Mouse (Mus musculus) kidney, postnatal 25 days (tissue): ENCODE measurements around the gene Phex.

Experiments
- DNase-seq, 2 experiments: peaks; one replicate each; pipeline ENCODE4 v3.0.0; 2021; ENCODE audit warnings: mixed read lengths in 2 of 2

The Phex gene

GRCm38 (mm10) chrX:157306796-157307405 is 108.2 kb downstream of the Phex start:
- no peak for DNase-seq

GRCm38 (mm10) chrX:157305852-157306232 is 109.3 kb downstream of the Phex start:
- DNase-seq = no peak

GRCm38 (mm10) chrX:157305193-157305851 is 109.8 kb downstream of the Phex start:
- DNase-seq = no peak

GRCm38 (mm10) chrX:157292411-157292810 is 122.7 kb downstream of the Phex start:
- no peak for DNase-seq

GRCm38 (mm10) chrX:157276581-157276980 is 138.5 kb downstream of the Phex start:
- DNase-seq = no peak

- DNase-seq = no peak
Observed at GRCm38 (mm10) chrX:157273291-157273690, 141.8 kb downstream of the Phex start.

GRCm38 (mm10) chrX:157271609-157272008 is 143.5 kb downstream of the Phex start:
- DNase-seq = no peak

- DNase-seq = no peak
Observed at GRCm38 (mm10) chrX:157269726-157270305, 145.3 kb downstream of the Phex start.

GRCm38 (mm10) chrX:157268141-157268540 is 147.0 kb downstream of the Phex start:
- no peak for DNase-seq

- DNase-seq = no peak
Observed at GRCm38 (mm10) chrX:157202736-157203135, 212.4 kb downstream of the Phex start.

GRCm38 (mm10) chrX:157184167-157184566 is 230.9 kb downstream of the Phex start:
- no peak for DNase-seq

- DNase-seq = no peak
Observed at GRCm38 (mm10) chrX:157180845-157181244, 234.3 kb downstream of the Phex start.

- DNase-seq = no peak
Observed at GRCm38 (mm10) chrX:157164142-157164541, 251.0 kb downstream of the Phex start.

GRCm38 (mm10) chrX:157163394-157163793 is 251.7 kb downstream of the Phex start:
- no peak for DNase-seq

- DNase-seq = no peak
Observed at GRCm38 (mm10) chrX:157144675-157145074, 270.4 kb downstream of the Phex start.

GRCm38 (mm10) chrX:157139601-157140000 is 275.5 kb downstream of the Phex start:
- DNase-seq = no peak
